Mouse (Mus musculus) hindbrain, postnatal 0 days (tissue): ENCODE measurements at regions not wholly inside any gene's neighbourhood (a gene's known extent, or its start where the extent isn't known, plus 50 kb on each side); places are given as distances from the start of the nearest gene placed in this dataset.
"Not testable (repeated sequence)": the region's sequence is repeated elsewhere in the genome, so short reads cannot be mapped to it uniquely, and the experiment has no call there.

Source experiments
- ATAC-seq: fragments of 200-750 bp; cut with Nextera tagmentation; 2 replicates; pipeline ENCODE4 v1.8.0; 2017; ENCODE audit warnings: mild to moderate bottlenecking, moderate TSS enrichment, moderate library complexity
- DNase-seq: peaks from one replicate; pipeline ENCODE4 v3.0.0-alpha.2; 2015; ENCODE audit warnings: low spot score
- H3K27ac ChIP-seq: fragments of 300-500 bp; sonication (generic); 2 replicates; pipeline ENCODE4 v1.5.1; 2014; ENCODE audit warnings: mild to moderate bottlenecking
- H3K27me3 ChIP-seq: fragments of 300-500 bp; sonication (generic); 2 replicates; pipeline ENCODE4 v1.6.1; 2014; ENCODE audit warnings: low read length, mixed read lengths; ENCODE audit not compliant: insufficient read depth
- H3K36me3 ChIP-seq: fragments of 300-500 bp; sonication (generic); 2 replicates; pipeline ENCODE4 v1.6.1; 2014; ENCODE audit warnings: low read length, mixed read lengths; ENCODE audit not compliant: insufficient read depth
- H3K4me1 ChIP-seq: fragments of 300-500 bp; sonication (generic); 2 replicates; pipeline ENCODE4 v1.6.1; 2014; ENCODE audit warnings: antibody characterized with exemption, low read length, mixed read lengths; ENCODE audit not compliant: insufficient read depth
- H3K4me2 ChIP-seq: fragments of 300-500 bp; sonication (generic); 2 replicates; pipeline ENCODE4 v1.6.1; 2014; ENCODE audit warnings: low read depth, mild to moderate bottlenecking, low read length, moderate library complexity, mixed read lengths
- H3K4me3 ChIP-seq: fragments of 300-500 bp; sonication (generic); 2 replicates; pipeline ENCODE4 v1.5.1; 2014; ENCODE audit warnings: low read length
- H3K9ac ChIP-seq: fragments of 300-500 bp; sonication (generic); replicated peaks from 2 replicates; pipeline ENCODE4 v1.6.1; 2014; ENCODE audit warnings: mild to moderate bottlenecking, low read length, moderate library complexity, mixed read lengths
- H3K9me3 ChIP-seq: fragments of 300-500 bp; sonication (generic); 2 replicates; pipeline ENCODE4 v1.6.1; 2016; ENCODE audit warnings: low read length, mixed read lengths
- CTCF ChIP-seq: IDR thresholded peaks from 2 replicates; pipeline ENCODE4 v1.5.1; 2016; ENCODE audit warnings: antibody characterized with exemption, control low read depth, low read depth
- WGBS: fragments of 180-500 bp; shearing (Covaris S2); extraction: QIAGEN DNeasy Blood & Tissue Kit; methylation state at CpG from one replicate; pipeline ENCODE4 v1.1.7; 2014; 5-methylcytosine and 5-hydroxymethylcytosine counted together

DNA sequence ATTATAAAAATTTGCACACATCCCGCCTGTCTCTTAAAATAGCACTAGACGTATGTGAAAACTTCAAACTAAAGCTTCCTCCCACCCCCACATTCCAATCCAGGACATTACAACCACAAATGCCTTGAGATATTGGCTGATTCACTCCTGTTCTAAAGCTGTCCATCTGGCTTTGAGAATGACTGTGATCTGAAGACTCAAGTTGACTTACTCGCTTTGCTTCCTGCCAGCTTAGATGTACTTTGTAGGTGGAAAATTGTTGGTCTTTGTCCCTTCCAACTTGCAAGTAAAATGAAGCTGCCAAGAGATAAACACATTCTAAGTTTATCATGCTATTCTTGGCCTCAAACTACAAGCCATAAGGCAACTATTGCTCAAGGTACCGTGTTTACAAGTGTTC lies 779.7 kb downstream of the Cetn3 start:
- 91% methylated on average over 4 of the region's 4 CpGs for WGBS
- Histone ChIP-seq H3K27me3 (no peaks in the 10 kb centered on the region), H3K4me1 (no peaks in the 10 kb centered on the region), H3K4me2 (no peak overlapping the region), H3K4me3 (no peak overlapping the region), H3K9ac (no peak overlapping the region), H3K27ac (no peak overlapping the region), H3K36me3 (no peaks in the 10 kb centered on the region), H3K9me3 (no peaks in the 10 kb centered on the region)
- DNase-seq (no peak), ATAC-seq (no peak)
- TF ChIP-seq CTCF, result no peak

DNA sequence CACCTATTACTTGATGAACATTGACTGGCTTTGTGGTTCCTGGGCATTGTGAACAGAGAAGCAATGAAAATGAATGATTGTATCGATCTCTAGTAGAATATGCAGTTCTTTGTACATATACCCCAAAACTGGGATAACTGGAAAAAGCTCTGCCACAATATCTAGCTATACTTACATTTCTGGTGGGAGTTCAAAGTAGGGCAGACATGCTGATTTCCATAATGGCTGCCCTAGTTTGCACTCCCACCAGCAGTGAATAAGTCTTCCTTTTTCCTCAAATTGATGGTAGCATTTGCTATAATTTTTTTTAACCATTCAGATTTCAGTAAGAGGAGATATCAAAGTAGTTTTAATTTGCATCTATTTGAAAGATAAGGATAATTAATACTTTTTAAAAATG lies 788.0 kb downstream of the Cetn3 start:
- Histone ChIP-seq H3K4me2 (no peak overlapping the region), H3K36me3 (no peaks in the 10 kb centered on the region), H3K27me3 (no peaks in the 10 kb centered on the region), H3K4me3 (no peak overlapping the region), H3K9me3 (no peaks in the 10 kb centered on the region), H3K9ac (no peak overlapping the region), H3K27ac (no peak overlapping the region), H3K4me1 (no peaks in the 10 kb centered on the region)
- no peak for ATAC-seq
- no peak for DNase-seq
- no peak for TF ChIP-seq CTCF
- 93% methylated on average over 1 of the region's 1 CpGs for WGBS

DNA sequence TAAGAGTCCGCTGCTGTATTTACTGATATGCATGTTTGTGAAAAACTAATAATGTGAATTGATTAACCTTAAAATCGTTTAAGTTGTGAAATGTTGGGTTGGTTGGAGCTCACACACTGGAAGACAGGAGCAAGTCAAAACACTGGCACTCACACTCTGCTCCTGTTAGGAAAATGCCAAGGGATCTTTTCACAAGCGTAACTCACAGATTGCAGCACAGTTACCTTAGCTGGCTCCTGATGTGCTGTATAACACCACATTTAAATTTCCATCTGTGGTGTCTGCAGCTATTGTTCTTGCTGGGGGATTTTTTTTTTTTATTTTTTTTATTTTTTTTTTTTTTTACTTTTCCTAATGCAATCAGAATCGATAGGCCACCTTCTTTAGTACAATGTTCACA lies 795.1 kb downstream of the Cetn3 start:
- Histone ChIP-seq H3K4me3 (no peak overlapping the region), H3K4me1 (no peaks in the 10 kb centered on the region), H3K27me3 (no peaks in the 10 kb centered on the region), H3K9ac (no peak overlapping the region), H3K9me3 (no peaks in the 10 kb centered on the region), H3K4me2 (no peak overlapping the region), H3K27ac (no peak overlapping the region), H3K36me3 (no peaks in the 10 kb centered on the region)
- ATAC-seq (no peak), DNase-seq (no peak)
- no peak for TF ChIP-seq CTCF
- 90% methylated on average over 4 of the region's 4 CpGs for WGBS

DNA sequence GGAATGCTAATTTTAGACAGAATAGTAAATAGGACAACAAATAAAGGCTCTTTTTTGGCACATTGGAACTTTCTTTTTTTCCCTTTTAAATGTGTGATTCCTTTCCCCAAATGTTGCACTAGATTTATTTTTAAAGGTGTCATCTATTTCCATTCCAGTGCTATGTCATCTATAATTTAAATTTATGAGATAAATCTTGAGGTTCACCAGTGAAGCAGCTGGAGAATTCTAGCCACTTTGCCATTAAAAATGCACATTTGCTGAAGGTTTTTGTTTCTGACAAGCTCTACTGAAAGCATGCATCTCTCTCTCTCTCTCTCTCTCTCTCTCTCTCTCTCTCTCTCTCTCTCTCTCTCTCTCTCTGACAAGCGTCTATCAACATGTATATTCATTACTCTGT lies 803.5 kb downstream of the Cetn3 start:
- H3K9me3 ChIP-seq, result peaks cover 4% of the 10 kb centered on the region; the same call in 1 of the 2 replicates
- H3K4me1 ChIP-seq, result no peaks in the 10 kb centered on the region
- no peak for TF ChIP-seq CTCF
- H3K9ac ChIP-seq, result no peak overlapping the region
- H3K27ac ChIP-seq, result no peak overlapping the region
- DNase-seq, result no peak
- no peak overlapping the region for H3K4me3 ChIP-seq
- H3K27me3 ChIP-seq, result no peaks in the 10 kb centered on the region
- ATAC-seq, result no peak
- H3K36me3 ChIP-seq, result no peaks in the 10 kb centered on the region
- WGBS, result 44% methylated on average over 1 of the region's 1 CpGs
- no peak overlapping the region for H3K4me2 ChIP-seq

DNA sequence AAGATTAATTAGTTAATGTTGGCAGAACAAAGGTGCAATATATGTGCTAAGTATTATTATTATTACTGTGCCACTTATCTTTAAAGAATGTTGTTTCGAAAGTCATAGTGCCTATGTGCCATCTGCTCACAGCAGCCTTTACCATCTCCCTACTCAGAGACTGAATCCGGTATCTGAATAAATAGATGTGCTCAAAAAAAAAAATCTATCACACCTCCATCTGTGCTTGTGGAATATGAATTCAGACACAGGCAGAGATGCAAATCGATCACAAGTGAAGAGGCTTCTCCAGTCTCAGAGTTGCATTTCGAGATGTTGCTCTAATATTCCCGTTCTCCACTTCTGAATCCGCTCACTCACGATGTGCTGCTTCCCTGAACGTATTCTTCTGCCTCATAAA lies 811.0 kb downstream of the Cetn3 start:
- whole genome bisulfite sequencing, result 79% methylated on average over 8 of the region's 8 CpGs
- TF ChIP-seq CTCF, result no peak

DNA sequence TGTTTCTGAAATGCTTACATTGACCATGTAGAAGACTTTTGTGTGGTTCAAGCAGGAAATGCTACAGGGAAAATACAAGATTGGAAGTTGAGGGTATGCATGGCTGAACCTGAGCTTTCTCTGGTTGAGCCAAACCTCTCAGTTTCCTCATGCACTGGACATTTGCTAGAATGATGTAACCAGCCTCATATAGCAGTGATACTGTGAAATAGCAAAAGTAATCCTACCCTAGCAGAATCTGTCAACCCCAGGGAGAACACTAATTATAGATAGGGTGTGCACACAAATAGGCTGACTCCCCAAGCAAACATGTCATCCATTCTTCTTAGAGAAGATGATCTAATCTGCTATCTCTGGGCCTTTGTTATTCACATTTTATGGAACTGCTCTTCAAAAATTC lies 812.7 kb downstream of the Cetn3 start:
- no peak for TF ChIP-seq CTCF
- H3K36me3 ChIP-seq, result no peaks in the 10 kb centered on the region
- no peak for ATAC-seq

More for the DNA sequence above, 811.0 kb downstream of the Cetn3 start:
- H3K4me1 ChIP-seq, result no peaks in the 10 kb centered on the region
- no peak overlapping the region for H3K4me3 ChIP-seq
- no peaks in the 10 kb centered on the region for H3K9me3 ChIP-seq
- no peaks in the 10 kb centered on the region for H3K27me3 ChIP-seq
- H3K36me3 ChIP-seq, result no peaks in the 10 kb centered on the region
- ATAC-seq, result no peak
- no peak overlapping the region for H3K27ac ChIP-seq
- H3K9ac ChIP-seq, result no peak overlapping the region
- H3K4me2 ChIP-seq, result no peak overlapping the region
- DNase-seq, result no peak

DNA sequence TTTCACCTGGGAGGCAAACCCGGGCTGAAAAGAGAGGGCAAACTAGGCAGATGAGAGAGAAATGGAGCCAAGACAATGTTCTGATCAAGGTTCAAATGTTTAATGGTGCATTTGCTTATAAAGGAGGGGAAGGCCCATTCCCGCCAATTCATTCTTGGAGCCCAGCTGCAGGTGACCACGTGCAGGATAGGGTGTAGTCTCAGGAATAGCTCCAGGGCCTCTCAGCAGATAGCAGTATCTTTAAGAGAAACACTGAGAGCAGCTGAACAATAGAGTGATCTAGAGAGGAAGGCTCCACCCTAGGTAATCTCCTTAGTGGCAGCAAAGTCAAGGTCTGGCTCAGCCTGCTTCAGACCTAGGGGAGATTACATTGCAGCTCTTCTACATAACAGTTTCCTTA lies 823.0 kb downstream of the Cetn3 start:
- ATAC-seq, H3K36me3 ChIP-seq, DNase-seq, H3K27me3 ChIP-seq, H3K4me1 ChIP-seq, H3K9ac ChIP-seq, H3K4me3 ChIP-seq, H3K4me2 ChIP-seq, H3K27ac ChIP-seq, H3K9me3 ChIP-seq: not testable (repeated sequence)
- 75% methylated on average over 3 of the region's 3 CpGs for WGBS

More for the DNA sequence above, 812.7 kb downstream of the Cetn3 start:
- Histone ChIP-seq H3K27me3 (no peaks in the 10 kb centered on the region), H3K4me3 (no peak overlapping the region), H3K9ac (no peak overlapping the region), H3K27ac (no peak overlapping the region), H3K4me1 (no peaks in the 10 kb centered on the region), H3K9me3 (no peaks in the 10 kb centered on the region), H3K4me2 (no peak overlapping the region)
- DNase-seq, result no peak
